In the genomic region with DNA sequence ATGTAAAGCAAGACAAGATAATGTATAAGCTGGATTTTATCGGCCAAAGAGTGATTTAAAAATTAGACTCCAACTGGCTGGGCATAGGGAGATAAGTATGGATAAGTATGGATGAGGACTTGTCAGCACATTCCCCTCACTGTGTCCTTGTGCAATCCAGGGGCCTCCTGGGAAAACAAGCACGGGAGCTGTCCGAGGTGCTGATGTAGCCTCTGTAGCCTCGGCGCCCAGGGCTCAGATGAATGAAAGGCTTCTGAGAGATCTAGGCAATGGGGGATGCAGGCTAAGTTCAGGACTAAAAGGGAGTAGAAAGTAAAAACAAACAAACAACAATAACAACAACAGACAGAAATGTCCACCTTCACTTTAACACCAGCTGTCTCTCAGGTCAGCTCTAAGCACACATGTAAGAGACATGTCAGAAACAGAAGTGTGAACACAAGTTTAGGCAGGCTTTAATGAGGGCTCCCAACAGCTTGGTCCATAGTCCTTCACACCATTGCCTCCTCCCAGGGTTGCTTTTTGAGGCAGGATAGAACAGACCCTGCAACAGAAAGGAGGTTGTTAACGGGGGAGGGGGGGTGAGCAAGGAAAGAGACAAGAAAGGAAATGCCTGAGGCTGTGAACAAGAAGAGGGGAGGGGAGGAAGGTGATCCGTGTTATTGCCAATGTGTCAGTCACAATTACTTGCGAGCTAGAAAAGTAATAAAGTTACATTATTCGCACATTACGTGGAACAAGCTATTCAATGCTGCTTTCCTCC, we compare ENCODE assay signal across 9 mouse cellular contexts.
A peak's percentile ranks its signal among the peaks of the same experiment; 100 is the strongest.
DNase-seq lines count a peak whose midpoint lies in the region; ATAC-seq and TF ChIP-seq lines count a peak whose summit lies in the region.
"Had no signal": no experiment of that assay in that cellular context is flagged by ENCODE, and none has a peak within 500 bp of the region (broad histone marks: within the 10 kb centered on the region; RNA-seq: fewer than 3 reads in every experiment).

No protein-coding gene starts in this region.

- no peaks in the 10 kb centered on the region for H3K4me1 ChIP-seq in liver, embryonic 12.5 days
- H3K4me1 ChIP-seq in forebrain, embryonic 15.5 days = peaks cover 20% of the 10 kb centered on the region
- H3K4me1 ChIP-seq: liver, embryonic 15.5 days had no signal

- H3K9ac ChIP-seq in liver, embryonic 12.5 days = no peak overlapping the region
- H3K9ac ChIP-seq in forebrain, embryonic 15.5 days (replicated peaks) = no peak overlapping the region
- H3K9ac ChIP-seq: liver, embryonic 15.5 days had no signal

- H3K27ac ChIP-seq in liver, embryonic 12.5 days = no peak overlapping the region
- no peak overlapping the region for H3K27ac ChIP-seq in forebrain, embryonic 15.5 days (replicated peaks)
- H3K27ac ChIP-seq: liver, embryonic 15.5 days had no signal

- H3K27me3 ChIP-seq in liver, embryonic 12.5 days (replicated peaks) = no peaks in the 10 kb centered on the region
- no peaks in the 10 kb centered on the region for H3K27me3 ChIP-seq in forebrain, embryonic 15.5 days
- H3K27me3 ChIP-seq in myocyte (ENCODE audit: control insufficient read depth, insufficient read depth, insufficient read length) = peaks cover 6% of the 10 kb centered on the region
- H3K27me3 ChIP-seq: liver, embryonic 15.5 days had no signal

- no peak overlapping the region for H3K4me3 ChIP-seq in liver, embryonic 12.5 days
- no peak overlapping the region for H3K4me3 ChIP-seq in forebrain, embryonic 15.5 days
- no peak overlapping the region for H3K4me3 ChIP-seq in myocyte
- H3K4me3 ChIP-seq: liver, embryonic 15.5 days had no signal

- H3K4me2 ChIP-seq in liver, embryonic 12.5 days = no peak overlapping the region
- no peak overlapping the region for H3K4me2 ChIP-seq in forebrain, embryonic 15.5 days (replicated peaks)
- H3K4me2 ChIP-seq in myocyte (ENCODE audit: low read depth) = no peak overlapping the region
- H3K4me2 ChIP-seq: liver, embryonic 15.5 days had no signal

- H3K36me3 ChIP-seq in liver, embryonic 12.5 days = no peaks in the 10 kb centered on the region
- no peaks in the 10 kb centered on the region for H3K36me3 ChIP-seq in forebrain, embryonic 15.5 days
- H3K36me3 ChIP-seq in myocyte (ENCODE audit: control insufficient read depth, insufficient read depth) = no peaks in the 10 kb centered on the region
- H3K36me3 ChIP-seq: liver, embryonic 15.5 days had no signal

- H3K9me3 ChIP-seq in liver, embryonic 12.5 days (replicated peaks) = no peaks in the 10 kb centered on the region
- H3K9me3 ChIP-seq in forebrain, embryonic 15.5 days = no peaks in the 10 kb centered on the region
- H3K9me3 ChIP-seq: liver, embryonic 15.5 days had no signal

- no peak for TF ChIP-seq POLR2A in myocyte (IDR thresholded peaks at IDR 0.05; ENCODE audit: insufficient read length, low read depth)

- no peak overlapping the region for H3ac ChIP-seq in myocyte (ENCODE audit: control insufficient read depth, insufficient read length)

- ATAC-seq in liver, embryonic 12.5 days = no peak
- ATAC-seq in forebrain, embryonic 15.5 days (replicated peaks) = 0 out of 2 replicates have a peak, but pooled peaks have one; percentile 39
- ATAC-seq in cerebellum, adult (ENCODE audit: insufficient number of reproducible peaks, low FRiP score, low TSS enrichment) = no peak
- ATAC-seq in erythroid progenitor cell, adult 5-6 weeks (replicated peaks; ENCODE audit: low FRiP score, poor library complexity, severe bottlenecking) = no peak

- peak; percentile 52 for DNase-seq in liver
- peak; percentile 73 for DNase-seq in adipocyte (ENCODE audit: low spot score)
- no peak for DNase-seq in frontal cortex, postnatal 10 days (ENCODE audit: low spot score in 2 of 2)

- WGBS in liver, embryonic 12.5 days (ENCODE audit: insufficient replicate concordance) = 42% methylated on average over 10 of the region's 10 CpGs
- WGBS in forebrain, embryonic 15.5 days = 30% methylated on average over 10 of the region's 10 CpGs

- H3K79me2 ChIP-seq in myocyte (ENCODE audit: control insufficient read depth, insufficient read depth) = no peaks in the 10 kb centered on the region

TF ChIP-seq in myocyte, 11 proteins besides CTCF, POLR2A, EP300 and RAD21:
- peak; percentile 78 for TF ChIP-seq REST (IDR thresholded peaks at IDR 0.05; ENCODE audit: insufficient read depth, insufficient read length)
- peak; percentile 77; the same call in 1 of the 2 replicates for TF ChIP-seq CEBPB (IDR thresholded peaks at IDR 0.05; ENCODE audit: insufficient read depth, poor library complexity, severe bottlenecking)
- no peak for TF ChIP-seq SRF (IDR thresholded peaks at IDR 0.05; ENCODE audit: control insufficient read depth, insufficient read length, low read depth)

Comparison
In these comparisons a context has a peak if more than half of its experiments do, and no peak if none do; other contexts are left out.
1. DNase-seq: peak in liver (single experiment) and adipocyte (single experiment); none in frontal cortex, postnatal 10 days (0 of 2).